Mouse (Mus musculus) spleen, postnatal 36 days (tissue): ENCODE results near the gene Gm28051.

Experiments used
- DNase-seq, 2 experiments: peaks; one replicate each; pipeline ENCODE4 v3.0.0; 2022; ENCODE audit warnings: low spot score in 2 of 2, mixed read lengths in 1 of 2

Gm28051 gene

GRCm38 (mm10) chr12:102686321-102686720 is 71.2 kb downstream of the Gm28051 start:
- no peak for DNase-seq

- no peak for DNase-seq
Observed at GRCm38 (mm10) chr12:102685523-102685931, 72.0 kb downstream of the Gm28051 start.

GRCm38 (mm10) chr12:102684720-102685386 is 72.7 kb downstream of the Gm28051 start:
- DNase-seq = no peak

- DNase-seq = no peak
Observed at GRCm38 (mm10) chr12:102683979-102684378, 73.6 kb downstream of the Gm28051 start.

- no peak for DNase-seq
Observed at GRCm38 (mm10) chr12:102683438-102683837, 74.1 kb downstream of the Gm28051 start.

- DNase-seq = no peak
Observed at GRCm38 (mm10) chr12:102682722-102683299, 74.8 kb downstream of the Gm28051 start.

- DNase-seq = no peak
Observed at GRCm38 (mm10) chr12:102682085-102682484, 75.5 kb downstream of the Gm28051 start.

- DNase-seq = peak in 1 of 2 experiments; percentile 27
Observed at GRCm38 (mm10) chr12:102681590-102681989, 76.0 kb downstream of the Gm28051 start.

GRCm38 (mm10) chr12:102678820-102679219 is 78.7 kb downstream of the Gm28051 start:
- DNase-seq = no peak

GRCm38 (mm10) chr12:102677089-102677488 is 80.5 kb downstream of the Gm28051 start:
- DNase-seq = no peak

GRCm38 (mm10) chr12:102674556-102674955 is 83.0 kb downstream of the Gm28051 start:
- no peak for DNase-seq

- no peak for DNase-seq
Observed at GRCm38 (mm10) chr12:102674123-102674522, 83.4 kb downstream of the Gm28051 start.

- peak in 1 of 2 experiments; percentile 30 for DNase-seq
Observed at GRCm38 (mm10) chr12:102672857-102673839, 84.4 kb downstream of the Gm28051 start.

- DNase-seq = no peak
Observed at GRCm38 (mm10) chr12:102672176-102672575, 85.4 kb downstream of the Gm28051 start.

- DNase-seq = no peak
Observed at GRCm38 (mm10) chr12:102670848-102671247, 86.7 kb downstream of the Gm28051 start.
